Mouse (Mus musculus) embryonic stem cell, embryonic (primary cell): Measurements from ENCODE around the gene Vpreb3.

ENCODE experiments used
- CTCF ChIA-PET, 4 experiments: fragments of 300-600 bp in 2 of 4; fragments of 350-600 bp in 2 of 4; sonication (Branson Sonifier 250); formaldehyde crosslinking; loops; one replicate each; lab custom pipeline; 2022; ENCODE audit warnings: inconsistent platforms in 2 of 4; lab: Charles Lee
- POLR2A ChIA-PET, 4 experiments: fragments of 300-600 bp in 2 of 4; fragments of 350-600 bp in 2 of 4; sonication (Branson Sonifier 250); formaldehyde crosslinking; loops; one replicate each; lab custom pipeline; 2022; ENCODE audit warnings: antibody characterized with exemption in 4 of 4, inconsistent platforms in 1 of 4; lab: Charles Lee

Gene Vpreb3

GRCm38 (mm10) chr10:75921026-75921725, 21.7 kb upstream of the Vpreb3 start, which contains the start of gene Smarcb1:
Gene Smarcb1, minus strand, starts transcription at chr10:75921617.
- CTCF ChIA-PET, result interaction anchor here (0.6 to 1.9 kb wide), 11 partner anchors 10 to 286 kb away, joined by 3 to 9 read pairs (median 3); partner anchors contain the start of gene Gstt2 (in 1 of the 4)
- POLR2A ChIA-PET, result interaction anchor here (0.6 to 4.9 kb wide), 61 partner anchors 8 to 350 kb away, joined by 3 to 128 read pairs (median 5); partner anchors contain the start of genes Chchd10 (in 4 of the 4), Mmp11 (in 4 of the 4), Derl3 (in 3 of the 4) and Gm867 (in 3 of the 4)

GRCm38 (mm10) chr10:75921726-75922560, 20.9 kb upstream of the Vpreb3 start:
- CTCF ChIA-PET, result interaction anchor here (0.5 to 1.9 kb wide), 8 partner anchors 10 to 218 kb away, joined by 3 to 9 read pairs (median 4); no protein-coding TSS in a partner anchor

GRCm38 (mm10) chr10:75924324-75924723, 18.5 kb upstream of the Vpreb3 start:
- ChIA-PET POLR2A (interaction anchor here in 2 of 4 experiments (0.8 to 3.9 kb wide), 12 partner anchors 8 to 126 kb away, joined by 3 to 48 read pairs (median 4); partner anchors contain the start of genes Chchd10 (in 2 of the 2), Gm867 (in 2 of the 2), Mmp11 (in 2 of the 2) and Gstt1 (in 1 of the 2)), CTCF (interaction anchor here in 3 of 4 experiments (0.6 to 2.4 kb wide), 8 partner anchors 8 to 229 kb away, joined by 3 to 9 read pairs (median 4); partner anchors contain the start of genes Chchd10 (in 1 of the 3), Gstt2 (in 1 of the 3) and Mmp11 (in 1 of the 3))

More at GRCm38 (mm10) chr10:75921726-75922560, 20.9 kb upstream of the Vpreb3 start:
- POLR2A ChIA-PET, result interaction anchor here (0.6 to 4.9 kb wide), 57 partner anchors 8 to 287 kb away, joined by 3 to 128 read pairs (median 5); partner anchors contain the start of genes Chchd10 (in 4 of the 4), Gm867 (in 4 of the 4), Mmp11 (in 4 of the 4) and Gstt2 (in 2 of the 4)

- POLR2A ChIA-PET, result interaction anchor here in 3 of 4 experiments (0.7 to 3.9 kb wide), 15 partner anchors 9 to 90 kb away, joined by 3 to 48 read pairs (median 4); partner anchors contain the start of genes Gm867 (in 2 of the 3), Mmp11 (in 2 of the 3), Gstt2 (in 1 of the 3) and Mif (in 1 of the 3)
These were observed 16.5 kb upstream of the Vpreb3 start for GRCm38 (mm10) chr10:75926396-75926795.

GRCm38 (mm10) chr10:75930304-75930703, 12.6 kb upstream of the Vpreb3 start:
- ChIA-PET CTCF (interaction anchor here in 3 of 4 experiments (0.6 to 1.9 kb wide), 6 partner anchors 11 to 260 kb away, joined by 3 to 5 read pairs (median 4); no protein-coding TSS in a partner anchor), POLR2A (interaction anchor here (0.6 to 4.8 kb wide), 22 partner anchors 8 to 832 kb away, joined by 3 to 90 read pairs (median 5); partner anchors contain the start of genes Smarcb1 (in 4 of the 4), Gm867 (in 2 of the 4), Ddt (in 1 of the 4) and Derl3 (in 1 of the 4))

More at GRCm38 (mm10) chr10:75926396-75926795, 16.5 kb upstream of the Vpreb3 start:
- CTCF ChIA-PET, result no interaction called here

GRCm38 (mm10) chr10:75931311-75931710, 11.5 kb upstream of the Vpreb3 start:
- POLR2A ChIA-PET, result interaction anchor here (0.6 to 4.8 kb wide), 45 partner anchors 8 to 509 kb away, joined by 3 to 90 read pairs (median 7); partner anchors contain the start of genes Smarcb1 (in 4 of the 4), Mif (in 3 of the 4), Gm867 (in 2 of the 4) and Gstt2 (in 2 of the 4)
- CTCF ChIA-PET, result interaction anchor here in 3 of 4 experiments (0.6 to 1.9 kb wide), 9 partner anchors 10 to 326 kb away, joined by 3 to 8 read pairs (median 4); partner anchors contain the start of genes Mif (in 1 of the 3) and Smarcb1 (in 1 of the 3)

- CTCF ChIA-PET, result interaction anchor here (0.6 to 1.5 kb wide), 20 partner anchors 8 to 655 kb away, joined by 3 to 8 read pairs (median 4); partner anchors contain the start of genes Mif (in 1 of the 4) and Smarcb1 (in 1 of the 4)
- POLR2A ChIA-PET, result interaction anchor here (0.5 to 4.8 kb wide), 72 partner anchors 8 to 874 kb away, joined by 3 to 90 read pairs (median 5); partner anchors contain the start of genes Smarcb1 (in 4 of the 4), Gstt2 (in 3 of the 4), Mif (in 3 of the 4) and Cabin1 (in 2 of the 4)
These were observed 10.7 kb upstream of the Vpreb3 start for GRCm38 (mm10) chr10:75932081-75932678.

GRCm38 (mm10) chr10:75932891-75933290, 10.0 kb upstream of the Vpreb3 start, which contains the start of gene Chchd10:
Gene Chchd10, plus strand, starts transcription at chr10:75933130.
- ChIA-PET CTCF (interaction anchor here in 3 of 4 experiments (0.6 to 1.4 kb wide), 10 partner anchors 9 to 655 kb away, joined by 3 to 5 read pairs (median 3); no protein-coding TSS in a partner anchor), POLR2A (interaction anchor here (0.6 to 4.8 kb wide), 58 partner anchors 8 to 875 kb away, joined by 3 to 90 read pairs (median 6); partner anchors contain the start of genes Smarcb1 (in 4 of the 4), Gstt2 (in 3 of the 4), Cabin1 (in 2 of the 4) and Gm867 (in 2 of the 4))

- ChIA-PET POLR2A (interaction anchor here (0.5 to 9.6 kb wide), 73 partner anchors 7 to 349 kb away, joined by 3 to 139 read pairs (median 5); partner anchors contain the start of genes Smarcb1 (in 4 of the 4), Gstt2 (in 3 of the 4), Mif (in 3 of the 4) and Ddt (in 2 of the 4)), CTCF (interaction anchor here in 3 of 4 experiments (0.5 to 1.4 kb wide), 8 partner anchors 13 to 269 kb away, joined by 3 to 7 read pairs (median 4); partner anchors contain the start of genes Cabin1 (in 1 of the 3), Gstt2 (in 1 of the 3) and Smarcb1 (in 1 of the 3))
These were observed 7.9 kb upstream of the Vpreb3 start for GRCm38 (mm10) chr10:75934991-75935390.

GRCm38 (mm10) chr10:75935680-75936541, 6.9 kb upstream of the Vpreb3 start, which contains the start of gene Mmp11:
Gene Mmp11, minus strand, starts transcription at chr10:75936496.
- POLR2A ChIA-PET, result interaction anchor here (0.5 to 9.6 kb wide), 99 partner anchors 8 to 787 kb away, joined by 3 to 139 read pairs (median 5); partner anchors contain the start of genes Smarcb1 (in 4 of the 4), Gstt2 (in 3 of the 4), Mif (in 3 of the 4) and Ddt (in 2 of the 4)
- CTCF ChIA-PET, result interaction anchor here in 3 of 4 experiments (0.5 to 2.7 kb wide), 11 partner anchors 11 to 268 kb away, joined by 3 to 8 read pairs (median 4); partner anchors contain the start of genes Cabin1 (in 1 of the 3), Gstt2 (in 1 of the 3) and Smarcb1 (in 1 of the 3)

- ChIA-PET CTCF (interaction anchor here in 3 of 4 experiments (0.5 to 2.7 kb wide), 11 partner anchors 12 to 757 kb away, joined by 3 to 8 read pairs (median 4); partner anchors contain the start of gene Gstt2 (in 1 of the 3)), POLR2A (interaction anchor here (0.5 to 9.6 kb wide), 93 partner anchors 8 to 676 kb away, joined by 3 to 139 read pairs (median 7); partner anchors contain the start of genes Smarcb1 (in 4 of the 4), Gstt2 (in 3 of the 4), Mif (in 3 of the 4) and Cabin1 (in 2 of the 4))
These were observed 5.8 kb upstream of the Vpreb3 start for GRCm38 (mm10) chr10:75936909-75937667.

GRCm38 (mm10) chr10:75937851-75938643, 4.8 kb upstream of the Vpreb3 start:
- ChIA-PET CTCF (interaction anchor here (0.5 to 2.7 kb wide), 14 partner anchors 13 to 756 kb away, joined by 3 to 11 read pairs (median 5); partner anchors contain the start of gene Gstt2 (in 1 of the 4)), POLR2A (interaction anchor here (0.5 to 9.6 kb wide), 91 partner anchors 8 to 1582 kb away, joined by 3 to 139 read pairs (median 6); partner anchors contain the start of genes Smarcb1 (in 4 of the 4), Gstt2 (in 3 of the 4), Mif (in 3 of the 4) and Cabin1 (in 2 of the 4))
